Mouse (Mus musculus): Measurements from ENCODE around the gene Psmd2. TPM values are rescaled to one million over a fixed set of nuclear protein-coding genes. Genes with fewer than 3 reads are reported as not detected.

The Psmd2 gene
- polyA plus RNA-seq (2012; rRNA removed) = 24.5 and 45.0 TPM in 2 replicates

GRCm38 (mm10) chr16:20651076-20651946, at the start of gene Psmd2:
Gene Psmd2 (plus strand): TSS chr16:20651652.
- H3K36me3 ChIP-seq (ENCODE audit: control insufficient read depth, insufficient read depth, low read length) = peaks cover 17% of the 10 kb centered on the region
- H3K4me1 ChIP-seq (ENCODE audit: control insufficient read depth, insufficient read depth, insufficient read length, low read length) = no peaks in the 10 kb centered on the region
- TF ChIP-seq CTCF (IDR thresholded peaks at IDR 0.05; ENCODE audit: extremely low read depth, insufficient read length, insufficient replicate concordance, low read depth, low read length) (no peak), POLR2A (IDR thresholded peaks at IDR 0.05; ENCODE audit: low read depth, low read length) (peak; percentile 85)
- no peaks in the 10 kb centered on the region for H3K27me3 ChIP-seq (ENCODE audit: control insufficient read depth, insufficient read depth, low read length)
- H3K27ac ChIP-seq (ENCODE audit: insufficient read depth, low read depth, low read length) = peak within 1 kb of the TSS; percentile 55
- WGBS = 1% methylated on average over 46 of the region's 46 CpGs
- peak within 1 kb of the TSS; percentile 87 for H3K4me3 ChIP-seq (ENCODE audit: low read depth, low read length)

- WGBS = 51% methylated on average over 9 of the region's 9 CpGs
- H3K4me3 ChIP-seq (ENCODE audit: low read depth, low read length) = no peak overlapping the region
Observed at GRCm38 (mm10) chr16:20604705-20605104, 46.7 kb upstream of the Psmd2 start.

GRCm38 (mm10) chr16:20610501-20611356, 40.7 kb upstream of the Psmd2 start:
- Histone ChIP-seq H3K4me1 (ENCODE audit: control insufficient read depth, insufficient read depth, insufficient read length, low read length) (peaks cover 2% of the 10 kb centered on the region; the same call in 1 of the 2 replicates), H3K27ac (ENCODE audit: insufficient read depth, low read depth, low read length) (peak overlapping the region; percentile 19; the same call in 1 of the 2 replicates), H3K36me3 (ENCODE audit: control insufficient read depth, insufficient read depth, low read length) (peaks cover 9% of the 10 kb centered on the region), H3K4me3 (ENCODE audit: low read depth, low read length) (peak overlapping the region; percentile 97), H3K27me3 (ENCODE audit: control insufficient read depth, insufficient read depth, low read length) (no peaks in the 10 kb centered on the region)
- TF ChIP-seq CTCF (IDR thresholded peaks at IDR 0.05; ENCODE audit: extremely low read depth, insufficient read length, insufficient replicate concordance, low read depth, low read length) (no peak), POLR2A (IDR thresholded peaks at IDR 0.05; ENCODE audit: low read depth, low read length) (peak; percentile 84; the same call in 1 of the 2 replicates)
- under 1% methylated on average over 28 of the region's 28 CpGs for WGBS

More at GRCm38 (mm10) chr16:20604705-20605104, 46.7 kb upstream of the Psmd2 start:
- H3K27me3 ChIP-seq (ENCODE audit: control insufficient read depth, insufficient read depth, low read length) = no peaks in the 10 kb centered on the region
- no peak for TF ChIP-seq POLR2A (IDR thresholded peaks at IDR 0.05; ENCODE audit: low read depth, low read length)
- TF ChIP-seq CTCF (IDR thresholded peaks at IDR 0.05; ENCODE audit: extremely low read depth, insufficient read length, insufficient replicate concordance, low read depth, low read length) = no peak
- peaks cover 18% of the 10 kb centered on the region for H3K36me3 ChIP-seq (ENCODE audit: control insufficient read depth, insufficient read depth, low read length)
- H3K4me1 ChIP-seq (ENCODE audit: control insufficient read depth, insufficient read depth, insufficient read length, low read length) = no peaks in the 10 kb centered on the region
- H3K27ac ChIP-seq (ENCODE audit: insufficient read depth, low read depth, low read length) = no peak overlapping the region

- 1% methylated on average over 41 of the region's 41 CpGs for WGBS
- H3K27ac ChIP-seq (ENCODE audit: insufficient read depth, low read depth, low read length) = peak within 1 kb of the TSS; percentile 19; the same call in 1 of the 2 replicates
- peaks cover under 1% of the 10 kb centered on the region for H3K36me3 ChIP-seq (ENCODE audit: control insufficient read depth, insufficient read depth, low read length)
- TF ChIP-seq POLR2A (IDR thresholded peaks at IDR 0.05; ENCODE audit: low read depth, low read length) = peak; percentile 26; the same call in 1 of the 2 replicates
- TF ChIP-seq CTCF (IDR thresholded peaks at IDR 0.05; ENCODE audit: extremely low read depth, insufficient read length, insufficient replicate concordance, low read depth, low read length) = no peak
- peaks cover 2% of the 10 kb centered on the region; the same call in 1 of the 2 replicates for H3K4me1 ChIP-seq (ENCODE audit: control insufficient read depth, insufficient read depth, insufficient read length, low read length)
- H3K27me3 ChIP-seq (ENCODE audit: control insufficient read depth, insufficient read depth, low read length) = no peaks in the 10 kb centered on the region
- peak within 1 kb of the TSS; percentile 97 for H3K4me3 ChIP-seq (ENCODE audit: low read depth, low read length)
Observed at GRCm38 (mm10) chr16:20611357-20612227, 39.9 kb upstream of the Psmd2 start, which contains the start of the genes Eef1akmt4, Gm49333 and Alg3. Gene Eef1akmt4 (plus strand): TSS chr16:20611593. Gene Gm49333 (plus strand): TSS chr16:20611610. Gene Alg3 (minus strand): TSS chr16:20611735.

- H3K4me3 ChIP-seq (ENCODE audit: low read depth, low read length) = peak overlapping the region; percentile 95
- TF ChIP-seq CTCF (IDR thresholded peaks at IDR 0.05; ENCODE audit: extremely low read depth, insufficient read length, insufficient replicate concordance, low read depth, low read length) (no peak), POLR2A (IDR thresholded peaks at IDR 0.05; ENCODE audit: low read depth, low read length) (no peak)
- peaks cover 3% of the 10 kb centered on the region for H3K36me3 ChIP-seq (ENCODE audit: control insufficient read depth, insufficient read depth, low read length)
- WGBS = 5% methylated on average over 82 of the region's 83 CpGs
- H3K27ac ChIP-seq (ENCODE audit: insufficient read depth, low read depth, low read length) = no peak overlapping the region
- H3K27me3 ChIP-seq (ENCODE audit: control insufficient read depth, insufficient read depth, low read length) = peaks cover 16% of the 10 kb centered on the region
- peaks cover 24% of the 10 kb centered on the region for H3K4me1 ChIP-seq (ENCODE audit: control insufficient read depth, insufficient read depth, insufficient read length, low read length)
Observed at GRCm38 (mm10) chr16:20619541-20620398, 31.7 kb upstream of the Psmd2 start.

Measured in small intestine, adult 2 months (tissue).